Comparison of ENCODE assay signal across 12 mouse cellular contexts in the genomic region with DNA sequence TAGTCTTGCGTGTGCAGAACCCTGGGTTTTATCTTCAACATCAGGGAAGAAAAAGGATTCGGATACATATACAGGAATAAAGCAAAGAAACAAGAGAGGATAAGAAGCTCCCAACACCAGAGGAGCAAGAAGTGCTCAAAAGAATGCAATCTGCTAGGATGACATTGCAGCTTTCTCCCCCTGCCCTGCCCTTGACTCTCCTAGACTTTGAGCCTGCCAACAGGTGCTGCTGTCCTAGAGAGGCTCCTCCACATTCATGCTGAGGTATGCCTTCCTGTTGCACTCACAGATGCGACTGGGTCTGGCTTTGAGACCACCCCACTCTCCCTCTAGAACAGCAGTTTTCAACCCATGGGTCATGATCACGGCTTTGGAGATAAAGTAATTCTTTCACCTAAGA.
DNase-seq lines count a peak whose midpoint lies in the region; ATAC-seq lines count a peak whose summit lies in the region.
"Had no signal": no experiment of that assay in that cellular context is flagged by ENCODE, and none has a peak within 500 bp of the region (broad histone marks: within the 10 kb centered on the region; RNA-seq: fewer than 3 reads in every experiment).

No protein-coding gene starts in this region.

- no peaks in the 10 kb centered on the region for H3K36me3 ChIP-seq in hindbrain, embryonic 13.5 days
- no peaks in the 10 kb centered on the region for H3K36me3 ChIP-seq in hindbrain, embryonic 11.5 days (ENCODE audit: control insufficient read depth, insufficient read depth, low read length)
- no peaks in the 10 kb centered on the region for H3K36me3 ChIP-seq in neural tube, embryonic 11.5 days (ENCODE audit: control insufficient read depth, insufficient read depth, low read length)
- H3K36me3 ChIP-seq: limb, embryonic 12.5 days had no signal

- no peak overlapping the region for H3K4me3 ChIP-seq in hindbrain, embryonic 13.5 days
- no peak overlapping the region for H3K4me3 ChIP-seq in hindbrain, embryonic 11.5 days (ENCODE audit: low read depth, low read length)
- no peak overlapping the region for H3K4me3 ChIP-seq in neural tube, embryonic 11.5 days (ENCODE audit: low read depth, low read length)
- H3K4me3 ChIP-seq: hindbrain, embryonic 10.5 days; limb, embryonic 12.5 days had no signal

- H3K4me1 ChIP-seq in hindbrain, embryonic 13.5 days (replicated peaks), result peaks cover 90% of the 10 kb centered on the region
- H3K4me1 ChIP-seq in hindbrain, embryonic 11.5 days (replicated peaks; ENCODE audit: control insufficient read depth, insufficient read depth, low read length), result peaks cover 21% of the 10 kb centered on the region
- H3K4me1 ChIP-seq in neural tube, embryonic 11.5 days (ENCODE audit: control insufficient read depth, insufficient read depth, low read length), result peaks cover 45% of the 10 kb centered on the region

- ATAC-seq in CD4-positive, CD25-positive, alpha-beta regulatory T cell, adult 4 months, result no peak
- ATAC-seq in hindbrain, embryonic 13.5 days (ENCODE audit: low FRiP score), result no peak
- no peak for ATAC-seq in hindbrain, embryonic 11.5 days (ENCODE audit: low FRiP score)
- ATAC-seq in neural tube, embryonic 11.5 days (ENCODE audit: insufficient read depth, low FRiP score, low TSS enrichment), result no peak

- H3K9ac ChIP-seq in hindbrain, embryonic 13.5 days, result no peak overlapping the region
- no peak overlapping the region for H3K9ac ChIP-seq in hindbrain, embryonic 11.5 days (ENCODE audit: low read depth, low read length)
- H3K9ac ChIP-seq in neural tube, embryonic 11.5 days (ENCODE audit: low read length), result no peak overlapping the region
- H3K9ac ChIP-seq: limb, embryonic 12.5 days had no signal

- 86% methylated on average over 4 of the region's 4 CpGs for WGBS in hindbrain, embryonic 13.5 days
- 89% methylated on average over 4 of the region's 4 CpGs for WGBS in hindbrain, embryonic 11.5 days
- 82% methylated on average over 4 of the region's 4 CpGs for WGBS in neural tube, embryonic 11.5 days

- no peaks in the 10 kb centered on the region for H3K27me3 ChIP-seq in hindbrain, embryonic 13.5 days
- H3K27me3 ChIP-seq in hindbrain, embryonic 11.5 days (ENCODE audit: control insufficient read depth, insufficient read depth, low read length), result no peaks in the 10 kb centered on the region
- no peaks in the 10 kb centered on the region for H3K27me3 ChIP-seq in neural tube, embryonic 11.5 days (ENCODE audit: control insufficient read depth, insufficient read depth, low read length)
- H3K27me3 ChIP-seq: limb, embryonic 12.5 days had no signal

- H3K27ac ChIP-seq in hindbrain, embryonic 13.5 days, result peak overlapping the region; percentile 23; the same call in 1 of the 2 replicates
- H3K27ac ChIP-seq in hindbrain, embryonic 11.5 days (ENCODE audit: low read depth, low read length), result no peak overlapping the region
- H3K27ac ChIP-seq in neural tube, embryonic 11.5 days (ENCODE audit: low read depth, low read length), result peak overlapping the region; percentile 30; the same call in 1 of the 2 replicates
- H3K27ac ChIP-seq: limb, embryonic 12.5 days; macrophage had no signal

- H3K4me2 ChIP-seq in hindbrain, embryonic 13.5 days, result no peak overlapping the region
- H3K4me2 ChIP-seq in hindbrain, embryonic 11.5 days (replicated peaks; ENCODE audit: low read depth, low read length), result no peak overlapping the region
- H3K4me2 ChIP-seq in neural tube, embryonic 11.5 days (ENCODE audit: low read depth), result no peak overlapping the region
- H3K4me2 ChIP-seq: limb, embryonic 12.5 days had no signal

- no peaks in the 10 kb centered on the region for H3K9me3 ChIP-seq in hindbrain, embryonic 13.5 days
- H3K9me3 ChIP-seq in hindbrain, embryonic 11.5 days (ENCODE audit: control insufficient read depth, low read length), result no peaks in the 10 kb centered on the region
- H3K9me3 ChIP-seq in neural tube, embryonic 11.5 days (ENCODE audit: control insufficient read depth, low read length), result no peaks in the 10 kb centered on the region
- H3K9me3 ChIP-seq: hindbrain, embryonic 10.5 days; limb, embryonic 12.5 days had no signal

- DNase-seq in CD4-positive, CD25-positive, alpha-beta regulatory T cell, adult 2 months (ENCODE audit: low read depth, low spot score), result peak; percentile 25
- DNase-seq in hindbrain, embryonic 11.5 days (ENCODE audit: low spot score), result no peak
- no peak for DNase-seq in neural tube, embryonic 11.5 days (ENCODE audit: low spot score)
- DNase-seq in neural tube, embryonic 10.5 days (ENCODE audit: extremely low spot score, low spot score), result no peak
- peak; percentile 70 for DNase-seq in thymus, postnatal 14 days
- no peak for DNase-seq in cerebellum, adult 9-10 months
- DNase-seq: cerebellum, postnatal 25 days had no signal

Comparison
In these comparisons a context has a peak if more than half of its experiments do, and no peak if none do; other contexts are left out.
1. DNase-seq: peak in CD4-positive, CD25-positive, alpha-beta regulatory T cell, adult 2 months (single experiment) and thymus, postnatal 14 days (single experiment); none in hindbrain, embryonic 11.5 days (single experiment), neural tube, embryonic 11.5 days (single experiment), neural tube, embryonic 10.5 days (single experiment) and cerebellum, adult 9-10 months (single experiment).